Mouse (Mus musculus): ENCODE measurements around the gene Kdelr3.

Gene Kdelr3

GRCm38 (mm10) chr15:79516171-79517096 is at the start of gene Kdelr3:
Gene Kdelr3 (plus strand): TSS chr15:79516411.
- CTCF ChIA-PET: no interaction called here

- CTCF ChIA-PET: interaction anchor here (0.6 to 1.0 kb wide), 4 partner anchors 21 to 239 kb away, joined by 3 to 6 read pairs (median 4); no protein-coding TSS in a partner anchor
Measured at GRCm38 (mm10) chr15:79466601-79467286, 49.5 kb upstream of the Kdelr3 start.

- CTCF ChIA-PET: no interaction called here
Measured at GRCm38 (mm10) chr15:79469577-79469976, 46.6 kb upstream of the Kdelr3 start.

GRCm38 (mm10) chr15:79470583-79470982 is 45.6 kb upstream of the Kdelr3 start:
- CTCF ChIA-PET: interaction anchor here (1.1 kb wide), 1 partner anchor 10 kb away, joined by 3 read pairs; no protein-coding TSS in a partner anchor

DNA sequence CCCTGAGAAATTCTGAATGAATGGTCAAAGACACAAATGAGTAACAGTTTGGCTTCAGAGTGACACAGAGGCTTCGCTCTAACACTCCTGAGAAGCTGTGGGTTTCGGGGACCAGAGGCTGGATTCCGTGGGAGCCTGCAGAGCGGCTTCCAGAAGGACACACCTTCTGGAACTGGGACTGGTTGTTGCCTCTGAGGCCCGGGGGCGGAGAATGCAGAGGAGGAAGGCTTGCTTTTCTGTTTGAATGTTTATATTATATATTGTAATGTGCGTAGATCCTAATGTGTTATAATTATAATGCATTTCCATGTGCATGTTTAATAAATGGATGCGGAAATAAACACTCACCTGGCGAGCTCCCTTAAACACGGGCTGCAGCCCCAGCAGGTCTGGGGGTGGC is 45.1 kb upstream of the Kdelr3 start:
- CTCF ChIA-PET: interaction anchor here (1.1 kb wide), 1 partner anchor 9 kb away, joined by 3 read pairs; no protein-coding TSS in a partner anchor

GRCm38 (mm10) chr15:79473042-79473441 is 43.2 kb upstream of the Kdelr3 start:
- CTCF ChIA-PET: interaction anchor here (0.6 kb wide), 1 partner anchor 71 kb away, joined by 6 read pairs; no protein-coding TSS in a partner anchor

- CTCF ChIA-PET: interaction anchor here (0.7 kb wide), 1 partner anchor 403 kb away, joined by 3 read pairs; no protein-coding TSS in a partner anchor
Measured at GRCm38 (mm10) chr15:79473638-79474355, 42.4 kb upstream of the Kdelr3 start.

DNA sequence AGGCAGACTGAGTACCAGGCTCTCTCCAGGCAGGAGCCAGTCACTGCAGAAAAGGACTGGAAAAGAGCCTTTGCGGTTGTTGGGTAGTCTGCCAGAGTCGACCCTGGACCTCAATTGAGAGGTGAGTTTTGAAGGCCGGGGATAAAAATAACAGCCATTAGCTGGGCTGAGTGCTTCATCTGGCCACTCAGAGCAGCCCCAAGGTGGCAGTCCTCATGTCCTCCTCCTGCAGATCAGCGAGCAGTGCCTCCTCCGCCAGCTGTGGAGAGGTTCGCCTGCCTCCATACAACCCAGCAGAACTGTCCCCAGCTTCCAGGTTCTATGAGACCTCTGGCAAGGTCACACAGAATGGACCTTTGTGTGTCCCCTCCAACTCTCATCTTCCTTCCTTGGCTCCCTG is 39.0 kb upstream of the Kdelr3 start:
- CTCF ChIA-PET: no interaction called here

GRCm38 (mm10) chr15:79481181-79481688 is 35.0 kb upstream of the Kdelr3 start:
- CTCF ChIA-PET: no interaction called here

GRCm38 (mm10) chr15:79489463-79489862 is 26.7 kb upstream of the Kdelr3 start:
- CTCF ChIA-PET: no interaction called here

DNA sequence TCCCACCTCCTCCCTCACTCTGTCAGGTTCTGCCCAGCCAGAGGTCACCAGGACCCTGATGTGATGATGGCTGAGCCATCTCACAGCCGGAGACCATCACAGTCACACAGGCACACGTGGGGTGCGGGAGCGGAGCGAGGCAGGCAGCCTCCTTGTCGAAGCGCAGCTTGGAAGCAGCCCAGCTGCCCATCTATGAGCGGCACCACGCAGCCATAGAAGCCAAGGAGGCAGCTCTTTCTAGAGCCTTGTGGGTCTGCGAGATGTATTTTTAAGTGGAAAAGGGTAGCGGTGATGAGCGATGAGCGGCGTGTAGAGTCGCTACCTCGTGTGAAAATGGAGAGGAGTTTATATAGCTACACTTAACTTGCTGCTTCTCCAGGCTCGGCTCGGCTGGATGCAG is 22.7 kb upstream of the Kdelr3 start:
- CTCF ChIA-PET: no interaction called here

DNA sequence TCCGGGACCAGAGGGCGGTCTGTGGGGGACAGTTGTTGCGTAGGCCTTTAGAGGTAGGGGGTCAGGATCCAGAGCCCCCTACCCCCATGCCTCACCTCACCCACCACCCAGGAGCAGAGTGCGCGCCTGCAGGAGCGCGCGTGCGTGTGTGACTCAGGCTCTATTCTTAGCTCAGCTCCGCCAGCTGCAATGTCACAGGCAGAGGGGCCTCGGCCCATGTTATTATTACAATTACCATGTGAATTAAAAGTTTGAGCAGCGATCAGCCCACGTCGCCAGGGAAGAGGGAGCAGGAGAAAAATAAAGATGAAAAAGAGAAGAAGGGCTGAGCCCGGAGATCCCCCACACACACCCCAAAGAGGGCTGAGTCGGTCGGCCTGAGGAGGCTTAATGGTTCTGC is 16.1 kb upstream of the Kdelr3 start:
- CTCF ChIA-PET: no interaction called here

- CTCF ChIA-PET: interaction anchor here (0.7 kb wide), 1 partner anchor 99 kb away, joined by 3 read pairs; no protein-coding TSS in a partner anchor
Measured at GRCm38 (mm10) chr15:79502891-79503341, 13.3 kb upstream of the Kdelr3 start.

GRCm38 (mm10) chr15:79503438-79503837 is 12.8 kb upstream of the Kdelr3 start:
- CTCF ChIA-PET: interaction anchor here (0.7 kb wide), 1 partner anchor 100 kb away, joined by 3 read pairs; no protein-coding TSS in a partner anchor

- CTCF ChIA-PET: no interaction called here
Measured at GRCm38 (mm10) chr15:79504707-79505452, 11.3 kb upstream of the Kdelr3 start, which contains the start of gene Kcnj4. Gene Kcnj4 (minus strand): TSS chr15:79505241.

- CTCF ChIA-PET: no interaction called here
Measured at GRCm38 (mm10) chr15:79505616-79506283, 10.5 kb upstream of the Kdelr3 start.

GRCm38 (mm10) chr15:79506460-79506859 is 9.8 kb upstream of the Kdelr3 start:
- CTCF ChIA-PET: no interaction called here

- CTCF ChIA-PET: no interaction called here
Measured at GRCm38 (mm10) chr15:79507055-79507828, 9.0 kb upstream of the Kdelr3 start.

- CTCF ChIA-PET: no interaction called here
Measured at GRCm38 (mm10) chr15:79509998-79510397, 6.2 kb upstream of the Kdelr3 start.

Data from spleen, embryonic (tissue).